Mouse (Mus musculus): ENCODE data around the gene Chka. TPM values are rescaled to one million over a fixed set of nuclear protein-coding genes. Genes with fewer than 3 reads are reported as not detected.

The Chka gene
- 30.9 TPM for polyA plus RNA-seq (2012; fragmentation: generic; extraction: Trizol)
- long read RNA-seq, experiment 1, partial matches to known transcripts: 1 of 14 reads
- long read RNA-seq, experiment 1, other reads (novel, unspliced or antisense): 4 of 14 reads
- long read RNA-seq, experiment 2, transcript Chka-209 (13 exons, 2,683 nt): minor isoform, 9 of 227 reads
- long read RNA-seq, experiment 2, transcript Chka-201 (12 exons, 2,319 nt): major isoform, 162 of 227 reads
- long read RNA-seq, experiment 2, transcript Chka-202 (11 exons, 2,549 nt): minor isoform, 34 of 227 reads
- long read RNA-seq, experiment 2, partial matches to known transcripts: 3 of 227 reads
- long read RNA-seq, experiment 2, other reads (novel, unspliced or antisense): 15 of 227 reads

GRCm38 (mm10) chr19:3851502-3851962, at the start of gene Chka:
Gene Chka, plus strand, starts transcription at chr19:3851773.
- peaks cover 10% of the 10 kb centered on the region for H3K36me3 ChIP-seq (ENCODE audit: control insufficient read depth, insufficient read depth)
- no peaks in the 10 kb centered on the region for H3K27me3 ChIP-seq (ENCODE audit: control insufficient read depth, insufficient read depth, insufficient read length)
- H3ac ChIP-seq (ENCODE audit: control insufficient read depth, insufficient read length, low read depth): peak within 1 kb of the TSS; percentile 78
- peak within 1 kb of the TSS; percentile 57 for H3K4me3 ChIP-seq (ENCODE audit: insufficient read depth, poor library complexity, severe bottlenecking)
- TF ChIP-seq MAX (IDR thresholded peaks at IDR 0.05) (peak; percentile 75), MYOG (IDR thresholded peaks at IDR 0.05; ENCODE audit: control insufficient read depth, extremely low read depth, insufficient read length) (no peak)
- H3K79me2 ChIP-seq (ENCODE audit: control insufficient read depth, insufficient read depth): peaks cover 44% of the 10 kb centered on the region
- H3K79me3 ChIP-seq (ENCODE audit: low read depth): peaks cover 36% of the 10 kb centered on the region

DNA sequence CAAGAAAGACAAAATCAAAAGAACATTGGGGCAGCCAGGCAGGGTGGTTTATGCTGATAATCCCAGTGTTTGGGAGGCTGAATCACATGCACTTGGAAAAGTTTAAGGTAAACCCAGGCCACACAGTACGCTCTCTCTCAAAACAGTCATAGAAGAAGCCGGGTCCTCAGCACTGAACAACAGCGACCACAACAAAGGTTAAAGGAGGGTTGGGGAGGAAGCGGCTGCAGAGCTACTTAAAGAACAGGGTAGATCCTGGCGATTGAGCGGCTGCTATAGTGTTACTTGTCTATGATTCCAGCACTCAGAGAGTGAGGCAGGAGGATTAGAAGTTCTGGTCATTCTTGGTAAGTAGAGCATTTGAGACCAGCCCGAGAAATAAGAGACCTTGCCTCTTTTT, 46.0 kb upstream of the Chka start:
- no peak overlapping the region for H3K4me3 ChIP-seq (ENCODE audit: insufficient read depth, poor library complexity, severe bottlenecking)
- H3K36me3 ChIP-seq (ENCODE audit: control insufficient read depth, insufficient read depth): peaks cover 84% of the 10 kb centered on the region
- no peak overlapping the region for H3ac ChIP-seq (ENCODE audit: control insufficient read depth, insufficient read length, low read depth)
- TF ChIP-seq CEBPB (IDR thresholded peaks at IDR 0.05; ENCODE audit: low read depth) (no peak), FOSL1 (IDR thresholded peaks at IDR 0.05; ENCODE audit: insufficient read depth, low read length, poor library complexity, severe bottlenecking) (no peak), MYOG (IDR thresholded peaks at IDR 0.05; ENCODE audit: control insufficient read depth, extremely low read depth, insufficient read length) (no peak), CTCF (IDR thresholded peaks at IDR 0.05; ENCODE audit: control insufficient read depth, insufficient read depth, insufficient read length) (no peak), USF1 (IDR thresholded peaks at IDR 0.05; ENCODE audit: low read depth) (no peak), MYOD1 (IDR thresholded peaks at IDR 0.05; ENCODE audit: control insufficient read depth, insufficient read length, low read depth) (no peak), MAX (IDR thresholded peaks at IDR 0.05) (no peak)
- H3K79me2 ChIP-seq (ENCODE audit: control insufficient read depth, insufficient read depth): no peaks in the 10 kb centered on the region
- H3K27me3 ChIP-seq (ENCODE audit: control insufficient read depth, insufficient read depth, insufficient read length): no peaks in the 10 kb centered on the region
- H3K79me3 ChIP-seq (ENCODE audit: low read depth): no peaks in the 10 kb centered on the region

DNA sequence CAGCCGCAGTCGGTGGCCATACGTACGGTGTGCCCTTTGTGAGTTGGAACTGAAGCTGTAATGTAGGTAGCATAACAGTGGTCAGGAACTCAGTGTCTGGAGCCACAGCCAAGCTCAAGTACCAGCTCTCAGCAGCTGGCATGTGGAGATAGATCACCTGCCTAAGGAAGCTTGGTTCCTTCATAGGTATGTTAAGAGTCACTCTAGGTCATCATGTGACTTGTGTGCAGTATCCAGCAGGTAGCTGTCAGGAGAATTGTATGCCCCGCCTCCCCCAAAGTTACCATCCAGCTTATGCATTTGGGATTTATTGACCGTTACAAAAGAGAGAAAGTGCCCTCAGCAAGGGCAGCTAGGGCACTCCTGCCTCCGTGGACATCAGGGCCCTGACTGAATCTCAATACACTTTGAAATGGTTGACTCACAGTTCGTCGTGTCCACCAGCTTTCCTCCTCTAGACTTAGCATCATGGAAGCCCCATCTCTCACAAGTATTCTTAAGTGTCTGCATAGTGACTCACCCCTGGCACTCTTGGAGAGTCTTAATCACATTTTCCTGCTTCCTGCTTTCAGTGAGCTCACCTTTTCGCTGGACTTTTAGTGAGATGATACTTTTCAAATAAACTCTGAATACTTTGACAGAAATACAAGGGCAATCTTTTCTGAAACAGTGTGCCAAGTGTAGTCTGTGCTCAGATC, 40.9 kb upstream of the Chka start:
- H3K79me2 ChIP-seq (ENCODE audit: control insufficient read depth, insufficient read depth): no peaks in the 10 kb centered on the region
- no peak overlapping the region for H3ac ChIP-seq (ENCODE audit: control insufficient read depth, insufficient read length, low read depth)
- no peaks in the 10 kb centered on the region for H3K79me3 ChIP-seq (ENCODE audit: low read depth)
- H3K36me3 ChIP-seq (ENCODE audit: control insufficient read depth, insufficient read depth): peaks cover 63% of the 10 kb centered on the region
- no peaks in the 10 kb centered on the region for H3K27me3 ChIP-seq (ENCODE audit: control insufficient read depth, insufficient read depth, insufficient read length)
- TF ChIP-seq USF1 (IDR thresholded peaks at IDR 0.05; ENCODE audit: low read depth): no peak
- no peak for TF ChIP-seq MYOD1 (IDR thresholded peaks at IDR 0.05; ENCODE audit: control insufficient read depth, insufficient read length, low read depth)
- no peak for TF ChIP-seq FOSL1 (IDR thresholded peaks at IDR 0.05; ENCODE audit: insufficient read depth, low read length, poor library complexity, severe bottlenecking)
- TF ChIP-seq MAX (IDR thresholded peaks at IDR 0.05): no peak
- no peak for TF ChIP-seq CEBPB (IDR thresholded peaks at IDR 0.05; ENCODE audit: low read depth)
- no peak for TF ChIP-seq CTCF (IDR thresholded peaks at IDR 0.05; ENCODE audit: control insufficient read depth, insufficient read depth, insufficient read length)
- TF ChIP-seq MYOG (IDR thresholded peaks at IDR 0.05; ENCODE audit: control insufficient read depth, extremely low read depth, insufficient read length): no peak
- H3K4me3 ChIP-seq (ENCODE audit: insufficient read depth, poor library complexity, severe bottlenecking): no peak overlapping the region

DNA sequence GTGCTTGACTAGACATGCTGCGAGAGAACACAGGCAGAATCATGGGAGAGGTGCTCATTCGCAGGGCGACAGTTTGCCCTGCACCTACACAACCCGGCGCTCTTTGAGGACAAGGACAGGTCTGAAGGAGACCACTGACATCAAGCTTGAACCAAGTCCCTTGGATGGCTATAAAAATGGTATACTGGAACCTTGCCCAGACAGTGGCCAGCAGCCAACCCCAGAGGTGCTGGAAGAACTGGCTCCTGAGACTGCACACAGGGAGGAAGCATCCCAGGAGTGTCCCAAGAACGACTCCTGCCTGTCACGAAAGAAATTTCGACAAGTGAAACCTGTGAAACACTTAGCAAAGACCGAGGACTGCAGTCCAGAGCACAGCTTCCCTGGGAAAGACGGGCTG, 37.1 kb upstream of the Chka start:
- Histone ChIP-seq H3K4me3 (ENCODE audit: insufficient read depth, poor library complexity, severe bottlenecking) (no peak overlapping the region), H3K36me3 (ENCODE audit: control insufficient read depth, insufficient read depth) (peaks cover 38% of the 10 kb centered on the region), H3K79me2 (ENCODE audit: control insufficient read depth, insufficient read depth) (no peaks in the 10 kb centered on the region), H3ac (ENCODE audit: control insufficient read depth, insufficient read length, low read depth) (no peak overlapping the region), H3K79me3 (ENCODE audit: low read depth) (no peaks in the 10 kb centered on the region), H3K27me3 (ENCODE audit: control insufficient read depth, insufficient read depth, insufficient read length) (no peaks in the 10 kb centered on the region)
- no peak for TF ChIP-seq MYOD1 (IDR thresholded peaks at IDR 0.05; ENCODE audit: control insufficient read depth, insufficient read length, low read depth)
- TF ChIP-seq CEBPB (IDR thresholded peaks at IDR 0.05; ENCODE audit: low read depth): no peak
- no peak for TF ChIP-seq FOSL1 (IDR thresholded peaks at IDR 0.05; ENCODE audit: insufficient read depth, low read length, poor library complexity, severe bottlenecking)
- no peak for TF ChIP-seq USF1 (IDR thresholded peaks at IDR 0.05; ENCODE audit: low read depth)
- TF ChIP-seq MAX (IDR thresholded peaks at IDR 0.05): no peak
- TF ChIP-seq MYOG (IDR thresholded peaks at IDR 0.05; ENCODE audit: control insufficient read depth, extremely low read depth, insufficient read length): no peak
- no peak for TF ChIP-seq CTCF (IDR thresholded peaks at IDR 0.05; ENCODE audit: control insufficient read depth, insufficient read depth, insufficient read length)

- Histone ChIP-seq H3K79me2 (ENCODE audit: control insufficient read depth, insufficient read depth) (no peaks in the 10 kb centered on the region), H3ac (ENCODE audit: control insufficient read depth, insufficient read length, low read depth) (no peak overlapping the region), H3K4me3 (ENCODE audit: insufficient read depth, poor library complexity, severe bottlenecking) (no peak overlapping the region), H3K36me3 (ENCODE audit: control insufficient read depth, insufficient read depth) (peaks cover 25% of the 10 kb centered on the region), H3K79me3 (ENCODE audit: low read depth) (no peaks in the 10 kb centered on the region), H3K27me3 (ENCODE audit: control insufficient read depth, insufficient read depth, insufficient read length) (no peaks in the 10 kb centered on the region)
- TF ChIP-seq MYOG (IDR thresholded peaks at IDR 0.05; ENCODE audit: control insufficient read depth, extremely low read depth, insufficient read length): no peak
- no peak for TF ChIP-seq FOSL1 (IDR thresholded peaks at IDR 0.05; ENCODE audit: insufficient read depth, low read length, poor library complexity, severe bottlenecking)
- TF ChIP-seq MYOD1 (IDR thresholded peaks at IDR 0.05; ENCODE audit: control insufficient read depth, insufficient read length, low read depth): no peak
- no peak for TF ChIP-seq CEBPB (IDR thresholded peaks at IDR 0.05; ENCODE audit: low read depth)
- TF ChIP-seq MAX (IDR thresholded peaks at IDR 0.05): no peak
These were observed 35.7 kb upstream of the Chka start for GRCm38 (mm10) chr19:3815824-3816223.

Data from C2C12 (cell line).